Mouse (Mus musculus) CD4-positive, CD25-positive, alpha-beta regulatory T cell, adult 2 months (primary cell): ENCODE results near the gene Satb2.

Source experiments
- DNase-seq: peaks from one replicate; pipeline ENCODE4 v3.0.0-alpha.2; 2012; ENCODE audit warnings: low read depth, low spot score

Gene Satb2

DNA sequence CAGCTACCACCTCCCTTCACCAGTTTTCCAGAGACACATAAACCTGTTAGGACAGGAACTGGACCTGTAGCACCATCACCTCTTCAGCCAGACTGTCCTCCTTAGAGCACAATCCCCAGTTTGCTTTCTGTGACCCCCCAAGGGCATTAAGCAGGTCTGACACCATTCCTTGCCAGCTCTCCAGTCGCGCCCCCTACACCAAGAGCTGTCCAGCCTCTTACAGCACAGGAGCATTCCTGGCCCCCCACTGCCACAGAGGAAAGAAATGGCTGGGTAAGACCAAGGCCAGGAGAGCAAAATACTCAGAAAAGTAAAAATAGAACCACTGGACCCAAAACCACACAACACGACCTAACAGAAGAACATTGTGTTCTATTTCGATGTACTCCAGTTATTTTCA, 48.4 kb downstream of the Satb2 start:
- no peak for DNase-seq

DNA sequence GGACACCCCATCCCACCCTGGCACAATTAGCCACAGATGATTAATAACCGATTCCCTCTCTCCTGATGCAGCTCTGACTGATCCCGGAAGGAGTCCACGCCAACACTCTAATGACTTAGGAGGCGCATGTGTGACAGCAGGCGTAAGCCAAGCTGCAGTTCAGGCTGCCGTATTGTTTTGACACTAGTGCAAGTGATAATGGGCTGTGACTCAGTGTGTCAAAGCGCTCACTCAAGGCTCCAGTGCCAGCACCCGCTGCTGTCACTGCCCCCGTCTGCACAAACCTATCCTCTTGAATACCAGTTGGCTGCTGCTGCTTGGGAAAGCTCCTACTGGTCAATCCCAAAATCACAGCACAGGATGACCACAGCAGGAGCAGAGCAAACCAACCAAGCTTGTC, 49.7 kb downstream of the Satb2 start:
- DNase-seq: no peak

DNA sequence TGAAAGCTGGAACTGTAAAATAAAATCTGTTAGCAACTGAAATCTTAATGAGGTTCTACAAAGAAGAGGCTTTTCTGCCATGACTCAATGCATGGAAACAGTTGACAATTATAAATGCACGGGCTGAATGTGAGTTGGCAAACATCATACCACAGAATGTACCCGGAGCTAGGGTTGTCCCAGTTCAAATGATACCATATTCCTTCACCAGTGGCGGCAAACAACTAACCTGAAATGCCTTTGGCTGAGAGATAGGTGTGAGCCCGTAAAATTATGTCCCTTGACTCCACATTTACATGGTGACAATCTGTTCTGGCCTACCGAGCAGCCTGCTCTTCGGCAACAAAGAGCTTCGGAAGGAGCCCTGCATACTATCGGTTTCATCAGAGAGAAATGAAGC, 58.0 kb downstream of the Satb2 start:
- no peak for DNase-seq

DNA sequence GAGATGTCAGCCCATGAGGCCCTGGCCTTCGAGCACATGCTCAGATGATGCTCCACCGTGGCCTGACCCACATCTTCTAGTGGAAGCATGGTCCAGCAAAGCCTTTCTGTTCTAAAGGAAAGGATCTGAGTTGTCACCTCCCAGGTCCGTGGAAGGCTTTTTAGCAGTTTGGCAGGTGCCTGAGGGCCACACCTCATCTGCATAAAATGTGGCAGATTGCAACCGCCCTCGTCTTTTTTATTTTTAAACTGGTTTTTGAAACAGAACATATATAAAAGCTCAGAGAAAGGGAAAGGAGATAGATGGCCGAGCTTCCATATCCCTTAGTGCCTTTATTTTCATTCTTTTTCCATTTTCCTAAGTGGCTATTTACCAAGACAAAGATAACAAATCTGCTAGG, 64.2 kb downstream of the Satb2 start:
- DNase-seq: no peak

DNA sequence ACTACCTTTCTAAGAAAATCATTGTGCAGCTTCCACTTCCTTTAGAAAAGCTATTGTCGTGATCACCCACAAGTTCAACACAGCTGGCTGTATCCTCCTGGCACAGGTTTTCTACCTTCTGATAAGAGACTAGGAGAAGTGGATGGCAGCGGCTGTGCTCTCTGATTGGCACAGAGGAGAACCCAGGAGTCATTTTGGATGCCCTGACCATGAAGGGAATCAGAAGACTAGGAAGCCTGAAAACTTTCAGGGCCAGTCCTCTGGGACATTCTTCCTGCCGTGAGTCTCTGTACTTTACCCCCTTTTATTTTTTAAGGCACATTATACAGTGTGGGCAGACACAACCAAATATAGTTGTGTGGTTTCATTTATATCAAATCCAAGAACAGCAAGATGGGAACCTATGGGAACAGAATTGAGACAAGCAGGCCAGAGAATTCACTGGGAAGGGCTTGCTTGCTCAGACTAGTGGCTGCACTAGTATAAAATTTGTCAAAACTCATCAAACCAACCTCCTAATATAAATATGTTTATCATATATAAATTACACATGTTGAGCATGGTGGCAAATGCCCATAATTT, 77.7 kb downstream of the Satb2 start:
- no peak for DNase-seq

DNA sequence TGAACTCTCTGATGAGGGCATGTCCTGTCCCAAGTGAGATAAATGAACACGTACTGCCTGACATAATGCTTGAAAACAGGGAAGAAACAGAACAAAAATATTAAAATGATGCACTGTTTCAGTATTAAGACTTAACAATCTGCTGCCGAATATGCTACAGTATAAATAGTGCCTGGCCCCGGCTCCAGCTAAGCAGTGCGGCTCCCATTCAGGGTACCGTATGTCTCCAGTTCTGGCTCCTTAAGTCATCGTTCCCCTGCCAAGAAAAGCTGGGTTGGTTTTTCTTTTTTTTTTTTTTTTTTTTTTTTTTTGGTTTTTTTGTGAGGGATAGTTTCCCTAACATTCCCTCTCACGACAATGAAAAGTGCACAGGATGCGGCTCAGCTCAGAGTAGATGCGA, 78.3 kb downstream of the Satb2 start:
- no peak for DNase-seq

DNA sequence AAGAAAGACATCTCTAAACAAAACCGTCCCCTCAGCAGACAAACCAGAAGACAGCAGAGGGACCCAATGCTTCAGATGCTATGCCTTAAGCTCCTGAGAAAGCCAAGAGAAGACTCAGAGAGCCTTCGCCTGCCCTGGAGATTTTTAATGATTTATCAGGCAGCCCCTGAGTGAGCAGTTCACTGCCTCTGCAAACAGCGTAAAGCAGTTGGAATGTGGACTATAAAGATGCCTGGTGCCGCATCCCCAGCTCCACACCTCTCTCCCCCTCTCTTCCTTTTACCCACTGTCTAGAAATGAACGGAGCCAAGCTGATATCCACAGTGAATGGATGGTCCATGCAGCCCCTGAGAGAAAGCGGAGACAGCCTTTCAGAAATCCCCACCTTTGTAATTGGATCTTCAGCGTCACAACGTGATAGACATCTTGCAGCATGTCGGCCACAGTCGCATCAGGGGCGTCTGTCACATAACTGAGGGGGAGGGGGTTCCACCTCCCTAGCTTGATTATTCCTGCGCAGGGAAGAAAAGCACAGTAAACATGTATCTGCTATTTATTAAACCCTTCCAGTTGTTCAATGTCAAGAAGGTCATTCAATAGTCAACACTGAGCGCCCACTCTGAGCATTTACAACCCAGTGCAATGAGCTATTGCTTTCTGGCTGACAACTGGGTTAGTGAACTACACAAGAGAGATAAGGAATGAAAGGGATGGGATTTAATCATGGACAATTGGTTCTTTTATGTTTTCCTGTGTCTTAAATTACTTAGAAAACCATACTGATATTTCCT, 79.6 kb downstream of the Satb2 start:
- DNase-seq: no peak

DNA sequence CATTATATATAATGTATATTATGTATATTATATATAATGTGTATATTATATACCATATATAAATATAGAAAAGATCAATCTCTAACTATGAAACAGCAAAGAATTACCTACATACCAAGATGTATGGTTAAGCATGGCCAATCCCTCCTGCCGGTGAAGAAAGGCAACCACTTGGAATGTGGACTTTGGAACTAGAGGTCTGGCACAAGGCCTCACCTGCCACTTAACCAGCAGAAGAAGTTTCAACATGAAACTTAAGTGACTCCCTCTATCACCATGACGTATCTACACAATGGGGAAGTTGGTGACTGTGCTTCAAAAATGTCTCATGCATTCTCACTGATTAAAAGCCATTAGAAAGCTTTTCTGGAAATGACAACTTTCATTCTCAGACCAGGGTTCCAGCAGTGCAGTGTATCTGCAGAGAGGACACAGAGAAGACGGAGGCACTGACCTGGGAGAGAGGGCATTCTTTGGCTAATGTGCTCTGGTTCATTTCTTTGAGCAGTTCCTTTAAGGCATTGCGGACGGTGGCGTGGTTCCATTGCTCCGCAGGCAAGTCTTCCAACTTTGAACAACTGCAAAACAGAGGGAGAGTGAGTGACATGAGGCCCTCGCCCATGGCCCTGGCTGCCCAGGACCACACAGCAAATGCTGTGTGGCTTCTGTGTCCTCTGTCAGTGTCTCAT, 80.8 kb downstream of the Satb2 start:
- DNase-seq: no peak

DNA sequence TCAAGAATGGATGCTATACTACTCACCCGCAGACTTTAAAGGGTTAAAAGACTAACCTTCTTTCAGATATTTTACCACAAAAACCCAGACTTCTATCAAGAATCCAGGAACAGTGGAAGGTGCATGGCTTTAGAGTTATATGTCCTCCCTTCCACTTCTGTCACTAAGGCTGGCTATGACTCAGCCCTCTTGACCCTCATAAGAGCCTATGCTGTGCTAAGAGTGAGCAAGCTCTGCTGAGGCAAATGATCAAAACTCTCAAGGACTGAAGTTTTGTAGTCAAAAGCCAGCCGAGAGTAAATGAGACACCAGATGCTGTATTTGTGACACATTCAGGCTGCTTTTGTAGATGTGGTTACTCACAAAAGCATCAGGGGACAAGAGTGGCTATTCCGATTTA, 81.8 kb downstream of the Satb2 start:
- DNase-seq: no peak

DNA sequence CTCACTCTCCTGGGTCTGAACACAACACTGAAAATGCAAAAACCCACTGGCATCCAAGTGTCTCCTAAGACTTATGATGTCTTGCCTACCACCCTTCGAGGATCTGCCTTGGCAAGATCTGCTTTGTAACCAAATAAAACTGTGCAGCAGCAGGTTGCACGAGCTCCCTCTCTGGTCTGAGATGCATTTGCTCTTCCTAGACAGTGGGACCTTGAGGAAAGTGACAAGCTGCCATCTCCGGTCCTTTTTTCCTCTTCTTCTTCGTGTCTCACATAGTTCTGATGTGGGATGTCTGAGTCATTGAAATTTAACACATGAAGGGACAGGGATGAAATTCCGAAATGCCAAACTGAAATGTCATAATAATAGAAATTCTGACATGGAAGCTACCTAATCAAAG, 85.7 kb downstream of the Satb2 start:
- no peak for DNase-seq

DNA sequence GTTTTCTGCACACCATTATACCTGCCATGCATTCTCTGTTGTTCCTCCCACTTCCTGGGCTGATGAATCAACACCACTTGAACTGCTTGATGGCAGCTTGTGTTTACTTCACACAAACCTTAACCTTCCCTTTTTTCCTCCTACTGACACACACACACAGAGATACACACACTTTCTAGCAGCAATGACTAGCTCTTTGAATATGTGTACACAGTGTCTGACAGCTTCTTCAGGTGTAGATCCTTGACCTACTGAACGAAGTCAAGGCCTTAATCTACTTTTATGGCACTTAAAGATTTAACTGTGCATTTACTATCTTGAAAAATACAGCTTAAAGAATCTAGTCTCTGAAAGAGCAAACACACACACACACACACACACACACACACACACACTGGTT, 89.5 kb downstream of the Satb2 start:
- no peak for DNase-seq

DNA sequence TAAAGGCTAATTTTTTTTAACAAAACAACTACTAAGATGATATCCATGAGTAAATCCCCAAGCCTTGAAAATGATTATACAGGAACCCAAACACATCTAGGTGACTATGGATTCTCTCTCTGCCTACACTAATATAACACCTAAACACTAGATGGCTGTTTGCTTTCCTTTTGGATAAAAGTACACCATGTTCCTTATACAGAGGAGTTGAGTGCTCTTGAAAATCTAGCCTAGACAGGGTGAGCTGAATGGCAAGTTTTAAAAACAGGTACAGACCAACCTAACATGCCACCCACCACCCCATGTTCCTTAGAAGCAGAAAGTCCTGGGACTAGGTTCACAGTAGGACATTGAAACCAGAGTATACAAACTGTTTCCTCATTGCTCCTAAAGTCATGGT, 90.9 kb downstream of the Satb2 start:
- DNase-seq: no peak

DNA sequence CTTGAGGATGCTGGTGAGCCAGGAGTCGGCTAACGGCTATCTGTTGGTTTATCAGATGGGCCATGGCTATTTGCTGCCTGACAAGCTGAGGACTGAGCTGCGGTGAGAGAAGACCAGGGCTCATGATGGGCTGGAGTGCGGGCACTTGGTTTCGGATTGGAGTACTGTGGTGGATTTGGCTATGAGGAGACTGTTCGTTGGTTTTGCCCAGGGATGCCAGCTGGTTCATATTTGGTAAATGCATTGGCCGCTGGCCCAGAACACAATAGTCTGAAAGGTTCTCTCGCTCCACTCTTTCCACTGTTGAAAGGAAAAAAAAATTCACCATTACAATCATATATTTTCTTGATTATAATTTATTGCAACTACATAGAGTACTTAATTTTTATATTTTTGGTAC, 107.0 kb downstream of the Satb2 start:
- no peak for DNase-seq

DNA sequence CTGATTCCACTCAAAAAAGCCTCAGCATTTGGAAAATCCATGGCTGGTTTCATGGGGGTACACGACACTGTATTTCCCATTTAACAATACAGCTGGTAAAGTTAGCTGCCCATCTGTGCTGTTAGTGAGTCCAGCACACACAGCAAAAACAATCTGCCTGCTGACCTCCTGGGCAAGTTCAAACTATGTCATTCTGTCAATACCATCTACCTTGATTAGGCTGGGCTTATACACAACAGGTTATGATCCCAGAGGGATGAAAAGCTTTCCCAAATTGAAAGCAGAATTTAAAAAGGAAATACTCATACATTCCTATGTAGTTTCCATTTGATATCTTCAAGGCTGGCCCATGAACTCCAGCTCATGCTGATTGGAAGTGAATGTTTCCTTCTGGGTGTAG, 113.2 kb downstream of the Satb2 start:
- DNase-seq: no peak

DNA sequence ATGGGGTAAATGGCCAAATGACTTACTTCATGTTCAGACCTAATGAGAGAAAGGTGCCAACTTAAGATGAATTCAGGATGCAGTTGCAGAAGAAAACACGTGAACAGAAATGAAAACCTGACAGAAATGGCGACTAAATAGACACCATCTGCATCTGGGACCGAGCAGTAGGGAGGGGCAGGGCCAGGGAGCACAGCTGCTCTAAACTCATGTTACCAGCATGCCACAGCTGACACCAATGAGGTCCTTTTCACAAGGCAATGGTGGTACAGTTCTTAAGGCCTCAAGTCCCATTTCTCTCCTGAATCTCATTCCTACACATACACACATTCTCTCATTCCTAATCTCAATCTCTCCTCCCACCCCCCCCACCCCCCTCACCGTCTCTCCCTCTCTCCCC, 115.7 kb downstream of the Satb2 start:
- DNase-seq: no peak

DNA sequence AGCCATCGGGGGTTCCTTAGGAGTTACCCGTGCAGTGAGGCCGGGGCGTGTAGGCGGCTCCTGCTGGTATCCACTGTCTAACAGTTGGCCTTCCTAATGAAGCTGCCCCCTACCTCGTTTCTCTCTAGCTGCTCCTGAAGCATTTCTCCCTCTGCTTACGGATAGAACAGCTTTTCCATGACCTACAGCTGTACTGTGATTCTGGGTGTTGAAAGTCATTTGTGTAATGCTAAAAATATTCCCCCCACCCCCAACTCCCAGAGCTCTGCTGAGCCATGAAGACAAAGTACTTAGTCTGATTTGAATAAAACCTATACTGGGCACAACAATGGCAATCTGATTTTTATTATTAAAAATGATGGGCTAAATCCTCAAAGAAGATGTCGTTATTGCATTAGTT, 121.2 kb downstream of the Satb2 start:
- no peak for DNase-seq

DNA sequence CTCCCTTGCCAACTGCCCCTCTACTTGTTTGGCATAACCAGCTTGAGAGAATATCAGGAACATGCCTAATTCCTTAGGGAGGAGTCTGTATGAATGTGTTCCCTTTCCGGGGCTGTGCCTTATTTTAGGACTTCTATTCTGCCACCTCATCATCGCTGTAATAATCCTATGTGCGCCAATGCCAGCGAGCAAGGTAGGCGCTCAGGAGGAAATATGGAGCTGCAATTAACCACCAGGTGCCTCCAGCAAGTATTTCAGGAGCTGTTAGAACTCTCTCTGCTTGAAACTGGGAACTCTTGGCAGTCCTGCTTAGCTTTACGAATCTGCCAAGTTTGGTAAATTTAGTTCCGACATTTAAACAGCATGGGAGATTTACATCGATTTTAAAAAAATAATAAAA, 128.0 kb downstream of the Satb2 start:
- DNase-seq: no peak

DNA sequence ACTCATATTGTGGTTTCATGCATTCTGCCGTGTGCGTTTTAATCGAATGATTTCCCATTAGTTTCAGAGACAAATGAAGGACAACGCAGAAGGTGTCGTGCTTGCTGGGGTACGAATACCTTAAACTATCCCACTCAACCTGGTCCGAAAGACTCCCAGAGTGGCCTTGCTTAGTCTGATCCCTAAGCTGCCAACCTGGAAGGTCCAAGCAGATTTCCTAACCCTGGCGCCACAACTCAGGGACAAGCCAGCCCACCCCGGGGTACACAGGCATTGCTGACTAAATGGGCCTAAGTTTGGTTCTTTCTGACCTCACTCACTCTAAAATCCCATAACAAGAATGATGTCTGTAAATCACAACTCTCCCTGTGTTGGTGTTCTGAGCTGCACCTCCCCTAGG, 132.1 kb downstream of the Satb2 start:
- DNase-seq: no peak

DNA sequence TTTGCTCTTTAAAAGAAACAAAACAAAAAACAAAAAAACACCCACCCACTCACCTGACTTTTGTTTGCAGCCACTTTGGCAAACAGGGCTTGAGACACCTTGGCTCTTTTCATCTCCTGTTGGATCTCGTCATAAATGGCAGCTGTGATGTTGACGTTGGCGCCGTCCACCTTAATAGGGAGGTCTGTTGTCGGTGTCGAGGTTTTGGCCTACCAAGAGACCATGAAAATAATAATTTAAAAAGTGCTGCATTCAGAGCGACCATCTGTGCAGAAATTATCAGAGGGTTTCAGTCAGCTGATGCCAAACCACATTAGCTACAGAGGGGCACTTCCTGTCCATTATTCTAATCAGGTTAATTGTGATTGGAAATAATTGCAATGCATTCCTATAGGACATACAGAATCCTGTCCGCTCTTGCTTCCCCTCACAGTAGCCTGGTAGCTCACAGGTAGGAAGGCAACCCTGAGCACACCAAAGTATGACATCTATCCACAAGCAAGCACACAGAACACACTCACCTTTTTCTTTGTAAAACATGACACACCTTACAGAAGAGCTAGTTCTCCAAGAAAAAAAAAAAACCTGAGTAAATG, 132.8 kb downstream of the Satb2 start:
- no peak for DNase-seq

DNA sequence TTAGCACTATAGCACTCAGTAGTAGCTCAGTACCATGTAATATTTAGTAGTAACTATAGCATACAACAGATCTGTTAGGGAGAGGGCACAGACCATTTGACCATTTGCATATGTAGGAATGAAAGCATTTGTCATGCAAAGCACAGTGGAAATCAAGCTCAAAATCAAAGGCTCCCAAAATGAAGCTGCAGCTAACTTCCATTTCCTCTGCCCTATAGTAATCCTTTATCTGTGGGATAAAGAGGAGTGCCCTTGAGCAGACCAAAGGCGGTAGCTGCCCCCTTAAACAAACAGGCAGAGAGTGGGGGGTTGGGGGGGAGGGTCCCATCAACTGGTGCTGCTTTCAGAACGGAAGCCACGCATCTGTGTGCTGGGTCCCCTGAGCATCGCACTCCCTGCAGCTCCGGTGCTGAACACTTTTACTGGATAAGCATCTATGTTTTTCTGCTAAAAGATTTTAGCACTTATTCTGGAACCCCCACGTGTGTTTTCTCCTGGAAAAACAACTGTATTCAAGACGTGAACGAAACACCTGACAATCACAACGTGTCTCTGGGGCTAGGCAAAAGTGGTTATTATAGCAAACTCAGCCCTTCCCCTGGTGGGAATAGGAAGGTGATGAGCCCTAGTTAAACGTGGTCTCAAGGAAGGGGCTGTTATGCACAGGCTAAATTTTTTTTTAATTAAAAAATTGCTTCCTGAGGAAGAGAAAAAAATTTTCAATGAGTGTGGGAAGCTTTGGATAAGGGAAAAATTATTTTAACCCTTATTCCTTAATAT, 133.7 kb downstream of the Satb2 start:
- DNase-seq: no peak

DNA sequence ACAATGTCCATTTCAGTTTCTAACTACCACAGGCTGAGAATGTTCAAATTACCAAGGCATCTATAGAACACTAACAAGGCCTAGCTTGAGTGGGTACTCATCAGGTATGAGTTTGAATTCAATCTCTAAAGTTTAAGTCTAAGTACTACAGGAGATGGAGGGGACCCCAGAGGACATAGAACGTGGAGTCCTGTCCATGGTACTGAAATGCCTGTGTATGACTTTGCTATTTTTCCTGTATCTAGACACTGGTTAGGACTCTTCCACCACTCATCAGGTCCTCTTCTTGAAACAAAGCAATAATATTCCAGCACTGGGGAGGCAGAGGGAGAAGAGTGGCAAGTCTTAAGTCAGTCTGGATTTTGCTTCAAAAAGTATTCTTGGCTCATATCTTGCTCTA, 139.5 kb downstream of the Satb2 start:
- DNase-seq: no peak
